Mouse (Mus musculus): ENCODE data around the gene Tex2. TPM values are rescaled to one million over a fixed set of nuclear protein-coding genes. Genes with fewer than 3 reads are reported as not detected.
A peak's percentile ranks its signal among the peaks of the same experiment; 100 is the strongest.
"Not testable (repeated sequence)": the region's sequence is repeated elsewhere in the genome, so short reads cannot be mapped to it uniquely, and the experiment has no call there.

Tex2 gene
- polyA plus RNA-seq, 1 experiment from 2014 or later, result 6.9 TPM

DNA sequence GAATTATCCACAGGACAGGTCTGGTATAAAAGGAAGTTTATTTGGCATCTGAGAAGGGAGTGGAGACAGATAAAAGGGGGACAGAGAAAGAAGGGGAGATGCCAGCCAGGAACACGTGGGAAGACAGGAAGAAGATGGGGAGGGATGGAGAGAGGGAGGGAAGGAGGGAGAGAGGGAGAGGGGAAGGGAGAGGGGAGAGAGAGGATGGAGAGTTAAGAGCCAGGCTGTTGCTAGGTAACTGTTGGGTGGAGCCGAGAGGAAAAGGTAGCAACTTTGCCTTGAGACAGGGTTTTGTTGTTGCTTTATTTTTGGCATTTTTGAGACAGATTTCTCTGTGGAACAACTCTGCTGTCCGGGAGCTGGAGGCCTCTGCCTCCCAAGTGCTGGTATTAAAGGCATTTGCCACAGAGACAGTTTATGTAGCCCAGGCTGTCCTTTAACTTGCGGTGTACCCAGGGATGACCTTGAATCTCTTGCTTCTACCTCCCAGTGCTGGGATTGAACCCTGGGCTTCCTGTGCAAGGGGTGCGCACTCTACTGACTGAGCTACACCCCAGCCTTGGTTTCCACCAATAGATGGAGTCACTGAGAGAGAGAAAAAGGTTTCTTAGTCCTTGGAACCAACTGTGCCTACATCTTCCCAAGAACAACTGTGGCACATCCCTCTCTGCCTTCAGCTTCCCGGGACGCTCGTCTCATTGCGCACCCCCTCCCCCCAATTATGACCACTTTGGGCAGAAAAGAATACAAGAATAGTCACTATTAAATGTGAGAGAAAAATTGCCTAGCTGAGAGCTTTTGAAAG lies 25.5 kb upstream of the Tex2 start:
- no peak for DNase-seq (ENCODE audit: low spot score)

GRCm38 (mm10) chr11:106637754-106638153 lies 24.5 kb upstream of the Tex2 start:
- Histone ChIP-seq H3K4me1 (peaks cover 28% of the 10 kb centered on the region), H3K9me3 (replicated peaks) (no peaks in the 10 kb centered on the region), H3K4me3 (no peak overlapping the region), H3K36me3 (no peaks in the 10 kb centered on the region), H3K27me3 (ENCODE audit: low read depth, poor library complexity, severe bottlenecking) (0 out of 2 replicates have a peak, but pooled peaks cover 8% of the 10 kb centered on the region), H3K27ac (0 out of 2 replicates have a peak overlapping the region, but pooled peaks have one; percentile 1)
- no peak for DNase-seq (ENCODE audit: low spot score)
- WGBS, result 13% methylated on average over 7 of the region's 7 CpGs

More for the DNA sequence above, 25.5 kb upstream of the Tex2 start:
- 39% methylated on average over 9 of the region's 9 CpGs for WGBS
- H3K4me1 ChIP-seq, result peaks cover 28% of the 10 kb centered on the region
- H3K36me3 ChIP-seq, result no peaks in the 10 kb centered on the region
- no peaks in the 10 kb centered on the region for H3K9me3 ChIP-seq (replicated peaks)
- H3K27ac ChIP-seq, result no peak overlapping the region
- H3K4me3 ChIP-seq, result no peak overlapping the region
- 0 out of 2 replicates have a peak, but pooled peaks cover 8% of the 10 kb centered on the region for H3K27me3 ChIP-seq (ENCODE audit: low read depth, poor library complexity, severe bottlenecking)

GRCm38 (mm10) chr11:106635946-106636345 lies 22.7 kb upstream of the Tex2 start:
- no peaks in the 10 kb centered on the region for H3K36me3 ChIP-seq
- 64% methylated on average over 2 of the region's 2 CpGs for WGBS
- H3K27ac ChIP-seq, result no peak overlapping the region
- H3K4me3 ChIP-seq, result no peak overlapping the region
- no peaks in the 10 kb centered on the region; the same call in 1 of the 2 replicates for H3K9me3 ChIP-seq (replicated peaks)
- 0 out of 2 replicates have a peak, but pooled peaks cover 8% of the 10 kb centered on the region for H3K27me3 ChIP-seq (ENCODE audit: low read depth, poor library complexity, severe bottlenecking)
- DNase-seq (ENCODE audit: low spot score), result no peak
- H3K4me1 ChIP-seq, result peaks cover 28% of the 10 kb centered on the region

GRCm38 (mm10) chr11:106634175-106634574 lies 21.0 kb upstream of the Tex2 start:
- peaks cover 14% of the 10 kb centered on the region for H3K4me1 ChIP-seq
- H3K4me3 ChIP-seq; H3K36me3 ChIP-seq; H3K27me3 ChIP-seq (ENCODE audit: low read depth, poor library complexity, severe bottlenecking); DNase-seq (ENCODE audit: low spot score); H3K27ac ChIP-seq; H3K9me3 ChIP-seq (replicated peaks): not testable (repeated sequence)
- 95% methylated on average over 3 of the region's 3 CpGs for WGBS

- 88% methylated on average over 2 of the region's 2 CpGs for WGBS
- Histone ChIP-seq H3K4me1 (peaks cover 7% of the 10 kb centered on the region), H3K4me3 (no peak overlapping the region), H3K27ac (no peak overlapping the region), H3K36me3 (no peaks in the 10 kb centered on the region), H3K9me3 (replicated peaks) (no peaks in the 10 kb centered on the region; the same call in 1 of the 2 replicates), H3K27me3 (ENCODE audit: low read depth, poor library complexity, severe bottlenecking) (0 out of 2 replicates have a peak, but pooled peaks cover 1% of the 10 kb centered on the region)
- DNase-seq (ENCODE audit: low spot score), result no peak
Observed at GRCm38 (mm10) chr11:106633456-106633855, 20.2 kb upstream of the Tex2 start.

DNA sequence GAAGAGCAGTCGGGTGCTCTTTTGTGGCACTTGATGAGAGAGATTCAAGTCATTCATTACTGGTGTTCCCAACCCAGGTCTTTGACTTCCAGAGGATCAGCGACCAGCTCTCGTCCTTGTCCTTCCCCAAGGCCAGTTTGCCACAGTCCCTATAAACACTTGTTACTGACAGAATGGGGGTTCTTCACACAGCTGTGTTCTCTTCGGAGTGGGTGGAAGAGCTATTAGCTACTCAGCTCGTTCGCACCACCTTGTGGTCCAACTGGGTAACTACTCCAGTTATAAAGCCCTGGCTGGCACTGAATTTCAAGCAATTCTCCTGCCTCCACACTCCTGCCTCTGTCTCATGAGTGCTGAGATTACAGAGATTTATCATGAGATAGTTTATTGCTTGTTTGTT lies 14.5 kb upstream of the Tex2 start:
- H3K36me3 ChIP-seq, result no peaks in the 10 kb centered on the region
- H3K27ac ChIP-seq, result no peak overlapping the region
- no peak overlapping the region for H3K4me3 ChIP-seq
- no peaks in the 10 kb centered on the region; the same call in 1 of the 2 replicates for H3K9me3 ChIP-seq (replicated peaks)
- no peaks in the 10 kb centered on the region for H3K27me3 ChIP-seq (ENCODE audit: low read depth, poor library complexity, severe bottlenecking)
- H3K4me1 ChIP-seq, result 0 out of 2 replicates have a peak, but pooled peaks cover 3% of the 10 kb centered on the region
- WGBS, result 22% methylated on average over 6 of the region's 6 CpGs
- peak; percentile 67 for DNase-seq (ENCODE audit: low spot score)

DNA sequence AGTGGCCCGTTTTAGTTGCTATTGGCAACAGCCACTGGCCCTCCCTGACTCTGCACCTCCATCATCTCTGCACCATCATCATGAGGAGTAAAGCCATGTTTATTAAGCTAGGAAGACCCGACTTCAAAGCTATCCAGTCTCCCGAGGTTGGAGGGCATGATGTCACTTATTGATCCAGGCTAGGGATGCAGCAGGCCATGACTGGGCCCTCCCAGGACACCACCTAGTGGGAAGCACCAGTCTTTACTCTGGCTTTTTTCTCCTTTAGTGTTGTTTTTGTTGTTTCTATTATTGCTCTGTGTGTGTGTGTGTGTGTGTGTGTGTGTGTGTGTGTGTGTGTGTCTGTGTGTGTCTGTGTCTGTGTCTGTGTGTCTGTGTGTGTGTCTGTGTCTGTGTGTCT lies 12.4 kb upstream of the Tex2 start:
- no peak for DNase-seq (ENCODE audit: low spot score)
- 63% methylated on average over 3 of the region's 3 CpGs for WGBS
- Histone ChIP-seq H3K4me3 (no peak overlapping the region), H3K4me1 (0 out of 2 replicates have a peak, but pooled peaks cover 3% of the 10 kb centered on the region), H3K9me3 (replicated peaks) (no peaks in the 10 kb centered on the region), H3K27ac (no peak overlapping the region), H3K27me3 (ENCODE audit: low read depth, poor library complexity, severe bottlenecking) (no peaks in the 10 kb centered on the region), H3K36me3 (no peaks in the 10 kb centered on the region)

GRCm38 (mm10) chr11:106623629-106624028 lies 10.4 kb upstream of the Tex2 start:
- H3K4me1 ChIP-seq, result 0 out of 2 replicates have a peak, but pooled peaks cover 9% of the 10 kb centered on the region
- H3K4me3 ChIP-seq, result no peak overlapping the region
- WGBS, result 86% methylated on average over 2 of the region's 2 CpGs

GRCm38 (mm10) chr11:106622056-106622455 lies 8.8 kb upstream of the Tex2 start:
- H3K4me3 ChIP-seq, result no peak overlapping the region
- 95% methylated on average over 8 of the region's 8 CpGs for WGBS
- no peak overlapping the region for H3K27ac ChIP-seq

More at GRCm38 (mm10) chr11:106623629-106624028, 10.4 kb upstream of the Tex2 start:
- no peaks in the 10 kb centered on the region for H3K36me3 ChIP-seq
- no peak for DNase-seq (ENCODE audit: low spot score)
- no peaks in the 10 kb centered on the region for H3K9me3 ChIP-seq (replicated peaks)
- H3K27me3 ChIP-seq (ENCODE audit: low read depth, poor library complexity, severe bottlenecking), result no peaks in the 10 kb centered on the region
- H3K27ac ChIP-seq, result no peak overlapping the region

DNA sequence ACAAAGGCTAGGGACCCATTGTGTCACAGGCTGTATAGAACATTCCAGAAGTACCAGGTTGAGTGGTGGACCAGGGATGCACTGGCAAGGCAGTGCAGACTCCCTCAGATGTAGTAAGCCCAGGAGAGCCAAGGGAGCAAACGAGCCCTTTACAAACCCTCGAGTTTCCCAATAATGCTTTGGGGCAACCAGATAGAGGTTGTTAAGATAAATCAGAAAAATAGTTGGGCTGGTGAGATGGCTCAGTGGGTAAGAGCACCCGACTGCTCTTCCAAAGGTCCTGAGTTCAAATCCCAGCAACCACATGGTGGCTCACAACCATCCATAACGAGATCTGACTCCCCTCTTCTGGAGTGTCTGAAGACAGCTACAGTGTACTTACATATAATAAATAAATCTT lies 5.5 kb upstream of the Tex2 start:
- H3K4me1 ChIP-seq; H3K27ac ChIP-seq; DNase-seq (ENCODE audit: low spot score); H3K36me3 ChIP-seq; H3K4me3 ChIP-seq; H3K27me3 ChIP-seq (ENCODE audit: low read depth, poor library complexity, severe bottlenecking); H3K9me3 ChIP-seq (replicated peaks): not testable (repeated sequence)
- 90% methylated on average over 4 of the region's 4 CpGs for WGBS

More at GRCm38 (mm10) chr11:106622056-106622455, 8.8 kb upstream of the Tex2 start:
- 0 out of 2 replicates have a peak, but pooled peaks cover 9% of the 10 kb centered on the region for H3K4me1 ChIP-seq
- no peaks in the 10 kb centered on the region for H3K27me3 ChIP-seq (ENCODE audit: low read depth, poor library complexity, severe bottlenecking)
- no peaks in the 10 kb centered on the region for H3K9me3 ChIP-seq (replicated peaks)
- DNase-seq (ENCODE audit: low spot score), result no peak
- no peaks in the 10 kb centered on the region for H3K36me3 ChIP-seq

- Histone ChIP-seq H3K27ac (no peak overlapping the region), H3K27me3 (ENCODE audit: low read depth, poor library complexity, severe bottlenecking) (no peaks in the 10 kb centered on the region), H3K4me3 (no peak overlapping the region), H3K4me1 (peaks cover 10% of the 10 kb centered on the region), H3K36me3 (no peaks in the 10 kb centered on the region), H3K9me3 (replicated peaks) (no peaks in the 10 kb centered on the region)
- 87% methylated on average over 13 of the region's 13 CpGs for WGBS
- DNase-seq (ENCODE audit: low spot score), result no peak
Observed at GRCm38 (mm10) chr11:106617821-106618580, 4.8 kb upstream of the Tex2 start.

GRCm38 (mm10) chr11:106615561-106615960 lies 2.3 kb upstream of the Tex2 start:
- Histone ChIP-seq H3K27ac (no peak overlapping the region), H3K4me1 (peaks cover 19% of the 10 kb centered on the region), H3K36me3 (no peaks in the 10 kb centered on the region), H3K4me3 (no peak overlapping the region), H3K27me3 (ENCODE audit: low read depth, poor library complexity, severe bottlenecking) (peaks cover 8% of the 10 kb centered on the region), H3K9me3 (replicated peaks) (no peaks in the 10 kb centered on the region)
- no peak for DNase-seq (ENCODE audit: low spot score)
- WGBS, result 86% methylated on average over 4 of the region's 4 CpGs

DNA sequence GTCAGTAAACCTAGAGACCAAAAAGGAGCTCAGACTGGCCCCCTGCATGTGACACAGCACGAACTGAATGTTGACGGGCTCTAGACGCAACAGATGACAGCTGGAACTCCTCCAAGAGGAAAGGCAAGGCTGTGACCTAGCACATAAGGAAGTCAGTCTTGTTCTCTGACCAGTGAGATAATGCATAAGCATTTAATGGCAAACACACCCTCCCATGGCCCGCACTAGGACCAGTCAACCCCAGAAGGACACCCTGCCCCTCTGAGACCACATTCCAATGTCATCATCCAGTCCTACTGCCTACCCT lies 1.1 kb upstream of the Tex2 start:
- H3K36me3 ChIP-seq, result no peaks in the 10 kb centered on the region
- no peak overlapping the region for H3K4me3 ChIP-seq
- WGBS, result 91% methylated on average over 4 of the region's 4 CpGs
- no peak for DNase-seq (ENCODE audit: low spot score)
- H3K27me3 ChIP-seq (ENCODE audit: low read depth, poor library complexity, severe bottlenecking), result peaks cover 8% of the 10 kb centered on the region
- no peaks in the 10 kb centered on the region for H3K9me3 ChIP-seq (replicated peaks)
- peaks cover 24% of the 10 kb centered on the region for H3K4me1 ChIP-seq
- H3K27ac ChIP-seq, result no peak overlapping the region
